Mouse (Mus musculus) forebrain, postnatal 0 days (tissue): Measurements from ENCODE around the gene Igsf8. TPM values are rescaled to one million over a fixed set of nuclear protein-coding genes. Genes with fewer than 3 reads are reported as not detected.

Source experiments
- ATAC-seq: fragments of 200-750 bp; cut with Nextera tagmentation; 2 replicates; pipeline ENCODE4 v1.8.0; 2017; ENCODE audit warnings: mild to moderate bottlenecking, moderate library complexity
- DNase-seq: peaks from one replicate; pipeline ENCODE4 v3.0.0-alpha.2; 2015
- H3K27ac ChIP-seq: fragments of 300-500 bp; sonication (generic); 2 replicates; pipeline ENCODE4 v1.5.1; 2014; ENCODE audit warnings: low read depth, mild to moderate bottlenecking, antibody characterized with exemption, low read length, moderate library complexity, mixed read lengths
- H3K27me3 ChIP-seq: fragments of 300-500 bp; sonication (generic); 2 replicates; pipeline ENCODE4 v1.6.1; 2014; ENCODE audit warnings: mild to moderate bottlenecking, low read length, mixed read lengths; ENCODE audit not compliant: insufficient read depth
- H3K36me3 ChIP-seq: fragments of 300-500 bp; sonication (generic); 2 replicates; pipeline ENCODE4 v1.6.1; 2014; ENCODE audit warnings: mild to moderate bottlenecking, moderate library complexity; ENCODE audit not compliant: insufficient read depth
- H3K4me1 ChIP-seq: fragments of 300-500 bp; sonication (generic); 2 replicates; pipeline ENCODE4 v1.6.1; 2014; ENCODE audit warnings: antibody characterized with exemption; ENCODE audit not compliant: insufficient read depth
- H3K4me2 ChIP-seq: fragments of 300-500 bp; sonication (generic); 2 replicates; pipeline ENCODE4 v1.6.1; 2014; ENCODE audit warnings: low read depth, mild to moderate bottlenecking, moderate library complexity
- H3K4me3 ChIP-seq: fragments of 300-500 bp; sonication (generic); 2 replicates; pipeline ENCODE4 v1.5.1; 2014; ENCODE audit warnings: low read depth, low read length, mixed read lengths
- H3K9ac ChIP-seq: fragments of 300-500 bp; sonication (generic); 2 replicates; pipeline ENCODE4 v1.6.1; 2014; ENCODE audit warnings: mild to moderate bottlenecking
- H3K9me3 ChIP-seq: fragments of 300-500 bp; sonication (generic); 2 replicates; pipeline ENCODE4 v1.6.1; 2016; ENCODE audit warnings: low read length
- CTCF ChIP-seq: sonication (generic); IDR thresholded peaks from 2 replicates; pipeline ENCODE4 v1.5.1; 2016; ENCODE audit warnings: antibody characterized with exemption, control low read depth, low read depth
- WGBS: fragments of 180-500 bp; shearing (Covaris S2); extraction: QIAGEN DNeasy Blood & Tissue Kit; methylation state at CpG from one replicate; pipeline ENCODE4 v1.1.7; 2014; 5-methylcytosine and 5-hydroxymethylcytosine counted together
- polyA plus RNA-seq: library from polyadenylated mRNA; unstranded; fragments of >200 nt; fragmentation: Nextera tagmentation; extraction: Ambion mirVana; gene quantifications from 2 replicates; pipeline ENCODE4 v1.2.1, GENCODE M21; 2015
- total RNA-seq: library from RNA; depleted of rRNA; stranded (reverse); fragments of >200 nt; gene quantifications from 2 replicates; pipeline ENCODE4 v1.2.3, GENCODE M21; 2014

The Igsf8 gene
- total and polyA plus RNA-seq, 2 experiments from 2014 or later, result 110 to 117 TPM

GRCm38 (mm10) chr1:172281522-172282254 lies 20.2 kb downstream of the Igsf8 start:
- no peak overlapping the region for H3K4me3 ChIP-seq
- H3K27me3 ChIP-seq, result no peaks in the 10 kb centered on the region
- no peak overlapping the region for H3K27ac ChIP-seq
- ATAC-seq (no peak), DNase-seq (no peak)
- TF ChIP-seq CTCF, result peak; percentile 27; the same call in 1 of the 2 replicates
- H3K9me3 ChIP-seq, result no peaks in the 10 kb centered on the region
- H3K36me3 ChIP-seq, result no peaks in the 10 kb centered on the region
- H3K4me1 ChIP-seq, result no peaks in the 10 kb centered on the region
- no peak overlapping the region for H3K9ac ChIP-seq
- WGBS, result 67% methylated on average over 10 of the region's 10 CpGs
- H3K4me2 ChIP-seq, result no peak overlapping the region

- Histone ChIP-seq H3K27ac (no peak overlapping the region), H3K9ac (no peak overlapping the region), H3K4me2 (no peak overlapping the region), H3K9me3 (no peaks in the 10 kb centered on the region), H3K27me3 (no peaks in the 10 kb centered on the region), H3K4me3 (no peak overlapping the region), H3K4me1 (no peaks in the 10 kb centered on the region), H3K36me3 (no peaks in the 10 kb centered on the region)
- DNase-seq, result no peak
- no peak for TF ChIP-seq CTCF
- 87% methylated on average over 6 of the region's 6 CpGs for WGBS
- ATAC-seq, result no peak
Observed at GRCm38 (mm10) chr1:172283073-172283472, 21.6 kb downstream of the Igsf8 start.

- no peak for ATAC-seq
- Histone ChIP-seq H3K27me3 (no peaks in the 10 kb centered on the region), H3K27ac (no peak overlapping the region), H3K4me1 (no peaks in the 10 kb centered on the region), H3K9me3 (no peaks in the 10 kb centered on the region), H3K9ac (no peak overlapping the region), H3K4me2 (no peak overlapping the region), H3K4me3 (no peak overlapping the region), H3K36me3 (no peaks in the 10 kb centered on the region)
- DNase-seq, result no peak
- TF ChIP-seq CTCF, result no peak
- WGBS, result 90% methylated on average over 14 of the region's 14 CpGs
Observed at GRCm38 (mm10) chr1:172284221-172284620, 22.8 kb downstream of the Igsf8 start.

- no peak overlapping the region for H3K27ac ChIP-seq
- no peak overlapping the region for H3K9ac ChIP-seq
- H3K4me2 ChIP-seq, result no peak overlapping the region
- 0 out of 2 replicates have a peak, but pooled peaks cover 3% of the 10 kb centered on the region for H3K36me3 ChIP-seq
- 95% methylated on average over 5 of the region's 5 CpGs for WGBS
- DNase-seq, result no peak
- H3K9me3 ChIP-seq, result no peaks in the 10 kb centered on the region
- no peak overlapping the region for H3K4me3 ChIP-seq
- no peak for TF ChIP-seq CTCF
- no peaks in the 10 kb centered on the region for H3K27me3 ChIP-seq
- ATAC-seq, result no peak
- no peaks in the 10 kb centered on the region for H3K4me1 ChIP-seq
Observed at GRCm38 (mm10) chr1:172286740-172287139, 25.3 kb downstream of the Igsf8 start.

GRCm38 (mm10) chr1:172288900-172289616 lies 27.6 kb downstream of the Igsf8 start:
- H3K9ac ChIP-seq, result no peak overlapping the region
- H3K36me3 ChIP-seq, result 0 out of 2 replicates have a peak, but pooled peaks cover 3% of the 10 kb centered on the region
- 90% methylated on average over 11 of the region's 11 CpGs for WGBS

GRCm38 (mm10) chr1:172289617-172289946 lies 28.1 kb downstream of the Igsf8 start:
- Histone ChIP-seq H3K27ac (no peak overlapping the region), H3K4me1 (no peaks in the 10 kb centered on the region), H3K9ac (no peak overlapping the region), H3K9me3 (no peaks in the 10 kb centered on the region), H3K4me3 (no peak overlapping the region), H3K4me2 (no peak overlapping the region), H3K27me3 (no peaks in the 10 kb centered on the region), H3K36me3 (0 out of 2 replicates have a peak, but pooled peaks cover 3% of the 10 kb centered on the region)
- WGBS, result 90% methylated on average over 3 of the region's 3 CpGs
- ATAC-seq (no peak), DNase-seq (no peak)
- TF ChIP-seq CTCF, result no peak

More at GRCm38 (mm10) chr1:172288900-172289616, 27.6 kb downstream of the Igsf8 start:
- Histone ChIP-seq H3K27me3 (no peaks in the 10 kb centered on the region), H3K4me3 (no peak overlapping the region), H3K4me1 (no peaks in the 10 kb centered on the region), H3K27ac (no peak overlapping the region), H3K4me2 (no peak overlapping the region), H3K9me3 (no peaks in the 10 kb centered on the region)
- ATAC-seq, result no peak
- TF ChIP-seq CTCF, result no peak
- no peak for DNase-seq

GRCm38 (mm10) chr1:172292880-172293279 lies 31.4 kb downstream of the Igsf8 start:
- 0 out of 2 replicates have a peak, but pooled peaks cover 3% of the 10 kb centered on the region for H3K36me3 ChIP-seq
- no peaks in the 10 kb centered on the region for H3K9me3 ChIP-seq
- no peak for ATAC-seq
- DNase-seq, result no peak
- no peak overlapping the region for H3K4me2 ChIP-seq
- H3K9ac ChIP-seq, result no peak overlapping the region
- TF ChIP-seq CTCF, result no peak
- H3K27me3 ChIP-seq, result no peaks in the 10 kb centered on the region
- H3K4me1 ChIP-seq, result no peaks in the 10 kb centered on the region
- H3K4me3 ChIP-seq, result no peak overlapping the region
- no peak overlapping the region for H3K27ac ChIP-seq
- WGBS, result 87% methylated on average over 2 of the region's 2 CpGs
